8 mouse cellular contexts compared by ENCODE assay signal in genomic region chr9:94537051-94537917, GRCm38 (mm10). TPM values are rescaled to one million over a fixed set of nuclear protein-coding genes. Genes with fewer than 3 reads are reported as not detected.
A peak's percentile ranks its signal among the peaks of the same experiment; 100 is the strongest.
DNase-seq lines count a peak whose midpoint lies in the region; ATAC-seq and TF ChIP-seq lines count a peak whose summit lies in the region.

No protein-coding gene starts in this region.

- peak; percentile 42 for ATAC-seq in erythroblast, adult 5-6 weeks (replicated peaks; ENCODE audit: low FRiP score, poor library complexity, severe bottlenecking)
- peak; percentile 37 for ATAC-seq in heart, embryonic 11.5 days (replicated peaks; ENCODE audit: insufficient number of reproducible peaks, low FRiP score, low TSS enrichment)
- ATAC-seq in kidney, embryonic 16.5 days (ENCODE audit: low FRiP score, low TSS enrichment): peak; percentile 60
- peak; percentile 45 for ATAC-seq in liver, embryonic 12.5 days

- H3K36me3 ChIP-seq in heart, embryonic 11.5 days (ENCODE audit: control insufficient read depth, insufficient read depth, low read length): no peaks in the 10 kb centered on the region
- no peaks in the 10 kb centered on the region for H3K36me3 ChIP-seq in kidney, embryonic 16.5 days (ENCODE audit: insufficient read depth, low read length)
- H3K36me3 ChIP-seq in liver, embryonic 12.5 days: no peaks in the 10 kb centered on the region
- H3K36me3 ChIP-seq in splenic B cell, adult 2 months (ENCODE audit: control insufficient read depth, insufficient read depth, low read length, poor library complexity, severe bottlenecking): no peaks in the 10 kb centered on the region

- peaks cover 22% of the 10 kb centered on the region for H3K4me1 ChIP-seq in bone marrow macrophage, adult 2 months (ENCODE audit: control insufficient read depth, insufficient read depth, low read length)
- peaks cover 2% of the 10 kb centered on the region; the same call in 1 of the 2 replicates for H3K4me1 ChIP-seq in heart, embryonic 11.5 days (ENCODE audit: control insufficient read depth, insufficient read depth, low read length)
- peaks cover 24% of the 10 kb centered on the region for H3K4me1 ChIP-seq in kidney, embryonic 16.5 days (ENCODE audit: insufficient read depth, low read length)
- peaks cover 61% of the 10 kb centered on the region for H3K4me1 ChIP-seq in liver, embryonic 12.5 days

- H3K27ac ChIP-seq in bone marrow macrophage, adult 2 months (ENCODE audit: insufficient read depth, low read depth, low read length): peak overlapping the region; percentile 74
- H3K27ac ChIP-seq in heart, embryonic 11.5 days (ENCODE audit: low read depth, low read length): peak overlapping the region; percentile 96
- peak overlapping the region; percentile 98 for H3K27ac ChIP-seq in kidney, embryonic 16.5 days (ENCODE audit: low read length)
- peak overlapping the region; percentile 96 for H3K27ac ChIP-seq in liver, embryonic 12.5 days

- peak; percentile 76 for DNase-seq in 416B (ENCODE audit: low read depth)
- peak; percentile 81 for DNase-seq in naive thymus-derived CD4-positive, alpha-beta T cell, adult 2 months (ENCODE audit: low read depth)
- DNase-seq in splenic B cell, adult 2 months (ENCODE audit: low read depth, low spot score): peak; percentile 72

- H3K9me3 ChIP-seq in heart, embryonic 11.5 days (replicated peaks; ENCODE audit: control insufficient read depth, low read length): no peaks in the 10 kb centered on the region
- no peaks in the 10 kb centered on the region for H3K9me3 ChIP-seq in kidney, embryonic 16.5 days (ENCODE audit: low read length)
- H3K9me3 ChIP-seq in liver, embryonic 12.5 days (replicated peaks): no peaks in the 10 kb centered on the region

- TF ChIP-seq CTCF in bone marrow macrophage, adult 2 months (IDR thresholded peaks at IDR 0.05; ENCODE audit: low read depth, low read length): no peak

- under 1% methylated on average over 96 of the region's 103 CpGs for WGBS in heart, embryonic 11.5 days (ENCODE audit: insufficient replicate concordance)
- under 1% methylated on average over 78 of the region's 103 CpGs for WGBS in kidney, embryonic 16.5 days
- 2% methylated on average over 102 of the region's 103 CpGs for WGBS in liver, embryonic 12.5 days (ENCODE audit: insufficient replicate concordance)

- peak overlapping the region; percentile 87 for H3K4me2 ChIP-seq in heart, embryonic 11.5 days
- peak overlapping the region; percentile 67 for H3K4me2 ChIP-seq in kidney, embryonic 16.5 days (replicated peaks; ENCODE audit: low read depth, low read length)
- H3K4me2 ChIP-seq in liver, embryonic 12.5 days: peak overlapping the region; percentile 95

- no peak for TF ChIP-seq POLR2A in bone marrow macrophage, adult 2 months (IDR thresholded peaks at IDR 0.05; ENCODE audit: borderline replicate concordance, low read depth, low read length)

- no peaks in the 10 kb centered on the region for H3K27me3 ChIP-seq in heart, embryonic 11.5 days (ENCODE audit: control insufficient read depth, insufficient read depth, low read length)
- no peaks in the 10 kb centered on the region for H3K27me3 ChIP-seq in kidney, embryonic 16.5 days (ENCODE audit: insufficient read depth, low read length)
- no peaks in the 10 kb centered on the region for H3K27me3 ChIP-seq in liver, embryonic 12.5 days (replicated peaks)
- no peaks in the 10 kb centered on the region for H3K27me3 ChIP-seq in splenic B cell, adult 2 months (ENCODE audit: control insufficient read depth, insufficient read depth, low read length, poor library complexity, severe bottlenecking)

- H3K4me3 ChIP-seq in bone marrow macrophage, adult 2 months (ENCODE audit: insufficient read depth, low read length): peak overlapping the region; percentile 95
- peak overlapping the region; percentile 83 for H3K4me3 ChIP-seq in heart, embryonic 11.5 days (ENCODE audit: low read depth, low read length)
- H3K4me3 ChIP-seq in kidney, embryonic 16.5 days (ENCODE audit: low read length): peak overlapping the region; percentile 78
- peak overlapping the region; percentile 76 for H3K4me3 ChIP-seq in liver, embryonic 12.5 days

- H3K9ac ChIP-seq in heart, embryonic 11.5 days (ENCODE audit: low read depth, low read length): peak overlapping the region; percentile 91
- peak overlapping the region; percentile 83 for H3K9ac ChIP-seq in kidney, embryonic 16.5 days (replicated peaks; ENCODE audit: low read length)
- peak overlapping the region; percentile 86 for H3K9ac ChIP-seq in liver, embryonic 12.5 days

RNA-seq across cellular contexts. Expression of gene 1190002N15Rik, which starts 0.6 kb away (rescaled TPM):
- polyA plus RNA-seq in bone marrow macrophage, adult 2 months (2012; ENCODE audit: insufficient read depth, insufficient read length, missing spikeins): 19.5 and 21.7 TPM in 2 replicates
- 4.6 and 11.1 TPM in 2 replicates for total RNA-seq in erythroblast, adult 5-6 weeks (2015; ENCODE audit: low replicate concordance)
- total RNA-seq in erythroblast, adult 5-6 weeks (2017; ENCODE audit: low replicate concordance): 7.5 and 8.9 TPM in 2 replicates
- 54.3 and 67.1 TPM in 2 replicates for polyA plus RNA-seq in heart, embryonic 11.5 days (2014; fragmentation: Nextera tagmentation; extraction: Ambion mirVana)
- 5.2 and 6.3 TPM in 2 replicates for polyA plus RNA-seq in kidney, embryonic 16.5 days (2015; fragmentation: Nextera tagmentation; extraction: Ambion mirVana)
- 13.8 and 14.5 TPM in 2 replicates for polyA plus RNA-seq in liver, embryonic 12.5 days (2016; fragmentation: Nextera tagmentation; extraction: Ambion mirVana)

Comparison
In these comparisons a context has a peak if more than half of its experiments do, and no peak if none do; other contexts are left out.
1. Peak in every context shown above with its lines: DNase-seq, ATAC-seq, H3K4me3 ChIP-seq and H3K27ac ChIP-seq.